Mouse (Mus musculus) embryo, embryonic 10 days (tissue): Measurements from ENCODE around the gene Tomm5.
"Not testable (repeated sequence)": the region's sequence is repeated elsewhere in the genome, so short reads cannot be mapped to it uniquely, and the experiment has no call there.

Experiments
- DNase-seq: peaks from one replicate; pipeline ENCODE4 v3.0.0-alpha.2; 2015; ENCODE audit warnings: low spot score

The Tomm5 gene

GRCm38 (mm10) chr4:45066036-45066730 is 41.7 kb downstream of the Tomm5 start:
- no peak for DNase-seq

GRCm38 (mm10) chr4:45064577-45064976 is 43.3 kb downstream of the Tomm5 start:
- no peak for DNase-seq

- DNase-seq: not testable (repeated sequence)
Measured at GRCm38 (mm10) chr4:45063836-45064235, 44.1 kb downstream of the Tomm5 start.

- DNase-seq: no peak
Measured at GRCm38 (mm10) chr4:45055451-45055850, 52.5 kb downstream of the Tomm5 start.
